Mouse (Mus musculus): ENCODE measurements around the gene Hist1h2bf.
"Not testable (repeated sequence)": the region's sequence is repeated elsewhere in the genome, so short reads cannot be mapped to it uniquely, and the experiment has no call there.

Hist1h2bf gene

DNA sequence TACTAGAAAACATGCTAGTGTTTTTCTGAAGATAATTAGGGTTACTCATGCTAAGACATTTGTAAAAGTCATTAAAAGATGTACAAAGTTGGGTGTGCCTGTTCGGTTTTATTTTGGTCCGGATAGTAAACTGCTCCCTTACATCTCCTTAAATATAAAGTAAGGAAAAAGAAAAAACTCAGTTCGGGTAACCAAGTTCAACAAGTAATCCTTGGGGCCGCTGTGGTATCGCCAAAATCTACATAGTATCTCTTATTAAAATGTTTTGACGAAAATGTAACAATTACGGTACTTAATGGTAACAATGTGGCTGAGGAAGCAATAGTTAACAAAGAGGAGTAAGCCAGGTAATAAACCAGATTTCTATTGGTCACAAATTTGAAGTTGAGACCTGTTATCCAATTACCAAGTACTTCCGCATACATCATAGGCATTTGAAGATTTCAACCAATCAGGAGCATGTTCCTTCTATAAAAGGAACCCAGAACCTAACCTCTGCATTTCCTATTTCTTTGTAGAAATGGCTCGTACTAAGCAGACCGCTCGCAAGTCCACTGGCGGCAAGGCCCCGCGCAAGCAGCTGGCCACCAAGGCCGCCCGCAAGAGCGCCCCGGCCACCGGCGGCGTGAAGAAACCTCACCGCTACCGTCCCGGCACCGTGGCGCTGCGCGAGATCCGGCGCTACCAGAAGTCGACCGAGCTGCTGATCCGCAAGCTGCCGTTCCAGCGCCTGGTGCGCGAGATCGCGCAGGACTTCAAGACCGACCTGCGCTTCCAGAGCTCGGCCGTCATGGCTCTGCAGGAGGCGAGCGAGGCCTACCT, 29.8 kb downstream of the Hist1h2bf start, which contains the start of gene Hist1h3f:
Gene Hist1h3f, plus strand, starts transcription at position 88 of the 822 bp plus-strand sequence.
- DNase-seq (ENCODE audit: low read depth, low spot score) = peak; percentile 94

- DNase-seq (ENCODE audit: low read depth, low spot score) = peak; percentile 94
Measured at GRCm38 (mm10) chr13:23542999-23543607, 30.9 kb downstream of the Hist1h2bf start, which contains the start of gene Hist1h2bh. Hist1h2bh (minus strand) TSS chr13:23543392.

- DNase-seq (ENCODE audit: low read depth, low spot score) = not testable (repeated sequence)
Measured at GRCm38 (mm10) chr13:23542225-23542980, 31.6 kb downstream of the Hist1h2bf start.

- no peak for DNase-seq (ENCODE audit: low read depth, low spot score)
Measured at GRCm38 (mm10) chr13:23541497-23541896, 32.5 kb downstream of the Hist1h2bf start.

DNA sequence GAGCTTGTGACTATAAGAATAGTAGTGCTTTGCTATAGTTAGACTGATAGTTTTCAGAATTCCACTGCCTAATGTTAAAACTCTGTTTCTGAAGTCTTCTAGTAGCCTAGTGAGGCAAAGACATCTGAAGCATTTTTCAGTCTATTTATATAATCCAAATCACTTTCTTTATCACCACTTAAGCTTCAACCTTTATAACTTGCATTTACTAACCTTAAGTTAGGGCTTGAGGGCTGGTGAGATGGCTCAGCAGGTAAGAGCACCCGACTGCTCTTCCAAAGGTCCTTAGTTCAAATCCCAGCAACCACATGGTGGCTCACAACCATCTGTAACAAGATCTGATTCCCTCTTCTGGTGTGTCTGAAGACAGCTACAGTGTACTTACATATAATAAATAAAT, 34.2 kb downstream of the Hist1h2bf start:
- not testable (repeated sequence) for DNase-seq (ENCODE audit: low read depth, low spot score)

GRCm38 (mm10) chr13:23538249-23538648, 35.7 kb downstream of the Hist1h2bf start:
- no peak for DNase-seq (ENCODE audit: low read depth, low spot score)

GRCm38 (mm10) chr13:23537006-23537710, 36.8 kb downstream of the Hist1h2bf start:
- no peak for DNase-seq (ENCODE audit: low read depth, low spot score)

DNA sequence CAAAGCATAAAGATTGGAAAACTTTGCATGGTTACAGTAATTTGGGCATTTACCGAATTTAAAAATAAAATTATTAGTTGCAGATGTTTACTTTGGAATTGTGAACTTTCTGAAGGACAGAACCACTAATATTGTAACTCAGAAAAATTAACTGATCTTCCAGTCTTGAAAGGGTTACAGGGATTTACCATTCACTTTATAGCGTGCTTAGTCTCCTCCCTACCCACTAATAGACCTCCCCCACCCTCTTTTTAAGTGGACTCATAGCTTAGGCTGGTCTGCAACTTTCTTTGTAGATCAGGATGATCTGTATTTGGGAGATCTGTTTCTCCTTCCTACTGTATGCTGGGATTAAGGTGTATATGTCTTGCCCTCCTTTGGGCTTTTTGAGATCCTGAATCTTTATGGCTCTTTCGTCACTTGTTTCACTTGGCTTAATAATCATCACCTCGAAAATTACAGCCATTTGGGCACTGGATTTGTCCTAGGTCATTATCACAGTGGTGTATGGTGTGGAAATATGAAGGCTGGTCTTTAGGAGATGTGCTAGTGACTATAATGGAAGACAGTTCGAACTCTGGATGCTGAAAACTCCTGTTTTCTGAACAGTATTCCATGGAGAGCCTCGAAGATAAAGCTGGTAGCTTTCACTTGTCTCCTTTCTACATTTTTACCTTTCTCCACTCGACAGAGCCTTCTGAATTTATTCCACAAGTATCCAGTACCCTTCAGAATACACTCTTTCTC, 37.7 kb downstream of the Hist1h2bf start:
- DNase-seq (ENCODE audit: low read depth, low spot score) = no peak

- peak; percentile 89 for DNase-seq (ENCODE audit: low read depth, low spot score)
Measured at GRCm38 (mm10) chr13:23535137-23536075, 38.6 kb downstream of the Hist1h2bf start, which contains the start of gene Hist1h3g. Hist1h3g (plus strand) TSS chr13:23535422.

DNA sequence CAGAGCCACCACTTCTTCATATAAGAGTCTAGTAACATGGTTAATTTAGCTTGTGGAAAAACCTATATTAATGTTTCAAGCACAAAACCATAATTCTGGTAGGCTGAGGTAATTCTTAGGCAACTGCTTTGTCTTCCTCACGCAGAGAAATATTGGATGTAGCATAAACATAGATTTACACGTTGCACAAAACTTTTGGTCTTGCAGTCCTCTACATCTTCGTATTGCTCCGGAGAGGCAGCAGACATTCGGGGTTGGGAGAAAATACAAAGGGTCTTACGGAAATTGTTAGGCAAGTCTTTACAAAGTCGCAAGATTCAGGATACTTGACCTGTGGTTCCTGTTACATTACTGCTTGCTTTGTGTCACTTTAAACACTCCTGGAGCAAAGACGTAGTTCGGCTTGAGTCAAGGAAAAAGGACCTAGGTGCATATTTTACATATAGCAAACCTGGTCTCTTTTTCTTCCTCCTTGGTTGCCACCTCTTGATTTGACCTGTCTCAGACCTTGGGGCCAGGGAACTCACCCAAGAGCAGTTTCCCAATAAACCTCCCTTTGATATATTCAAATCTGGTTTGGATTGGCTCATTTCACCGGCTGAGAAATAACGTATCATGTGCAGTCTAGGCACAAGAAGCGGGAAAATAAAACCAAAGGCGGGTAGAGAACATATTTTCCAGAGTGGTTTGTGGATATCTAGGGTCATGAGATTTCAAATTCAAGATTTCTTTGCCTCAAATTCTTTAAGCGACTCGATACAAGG, 39.4 kb downstream of the Hist1h2bf start:
- no peak for DNase-seq (ENCODE audit: low read depth, low spot score)

DNA sequence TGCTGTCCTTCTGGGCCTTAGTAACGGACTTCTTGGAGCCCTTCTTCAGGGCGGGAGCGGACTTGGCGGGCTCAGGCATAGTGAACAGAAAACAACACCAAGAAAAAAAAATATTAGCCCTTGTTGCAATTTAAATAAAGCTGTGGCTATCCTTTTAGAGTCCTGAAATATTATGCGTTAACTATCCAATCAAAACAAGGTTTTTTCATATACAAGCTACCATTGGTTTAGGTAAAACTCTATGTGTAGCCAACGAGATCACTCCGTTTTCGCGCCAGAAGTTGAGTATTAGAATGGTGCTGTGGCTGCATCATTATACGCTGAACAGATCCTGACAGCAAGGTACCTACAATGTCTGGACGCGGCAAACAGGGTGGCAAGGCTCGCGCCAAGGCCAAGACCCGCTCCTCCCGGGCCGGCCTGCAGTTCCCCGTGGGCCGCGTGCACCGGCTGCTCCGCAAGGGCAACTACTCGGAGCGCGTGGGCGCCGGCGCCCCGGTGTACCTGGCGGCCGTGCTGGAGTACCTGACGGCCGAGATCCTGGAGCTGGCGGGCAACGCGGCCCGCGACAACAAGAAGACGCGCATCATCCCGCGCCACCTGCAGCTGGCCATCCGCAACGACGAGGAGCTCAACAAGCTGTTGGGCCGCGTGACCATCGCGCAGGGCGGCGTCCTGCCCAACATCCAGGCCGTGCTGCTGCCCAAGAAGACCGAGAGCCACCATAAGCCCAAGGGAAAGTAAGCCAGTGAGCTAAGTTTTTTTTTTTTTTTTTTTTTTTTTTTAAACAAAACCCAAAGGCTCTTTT, 40.2 kb downstream of the Hist1h2bf start, which contains the start of gene Hist1h2af:
Gene Hist1h2af, plus strand, starts transcription at position 347 of the 808 bp plus-strand sequence.
- peak; percentile 52 for DNase-seq (ENCODE audit: low read depth, low spot score)

DNA sequence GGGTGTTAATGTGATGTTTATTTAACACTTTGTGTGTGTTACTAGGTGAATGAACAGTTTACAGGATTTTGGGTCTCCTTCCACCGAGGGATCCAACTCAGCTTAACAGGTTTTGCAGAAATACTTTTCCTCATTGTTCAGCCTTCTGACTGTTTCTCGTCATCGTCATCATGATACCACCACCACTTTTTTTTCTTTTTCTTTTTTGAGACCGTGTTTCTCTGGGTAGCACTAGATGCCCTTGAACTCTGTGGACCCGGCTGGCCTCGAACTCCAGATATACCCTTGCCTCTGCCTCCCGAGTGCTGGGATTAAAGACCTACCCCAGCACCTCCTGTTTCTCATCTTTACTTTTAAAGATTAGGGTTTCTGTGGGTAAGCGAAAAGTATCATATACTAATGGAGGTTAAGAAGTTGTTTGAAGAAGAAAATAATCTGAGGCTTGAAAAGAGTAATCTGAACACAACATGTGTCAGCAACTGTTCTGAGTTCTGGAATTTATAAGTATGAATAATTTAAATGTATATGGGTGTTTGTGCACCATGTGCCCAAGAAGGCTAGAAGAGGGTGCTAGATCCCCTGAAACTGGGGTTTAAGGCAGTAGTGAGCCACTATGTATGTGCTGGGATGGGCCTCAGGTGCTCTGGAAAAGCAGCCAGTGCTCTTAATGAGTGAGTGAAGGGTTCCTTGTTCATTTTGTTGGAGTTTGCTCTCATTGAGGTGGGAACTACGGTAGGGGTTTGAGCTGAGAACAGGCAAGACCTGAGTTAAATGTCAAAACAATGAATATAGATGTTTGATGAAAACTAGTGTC, 41.5 kb downstream of the Hist1h2bf start:
- no peak for DNase-seq (ENCODE audit: low read depth, low spot score)

GRCm38 (mm10) chr13:23530901-23531875, 42.8 kb downstream of the Hist1h2bf start, which contains the start of gene Hist1h4h:
Hist1h4h (plus strand) TSS chr13:23531050.
- peak; percentile 97 for DNase-seq (ENCODE audit: low read depth, low spot score)

- DNase-seq (ENCODE audit: low read depth, low spot score) = peak; percentile 66
Measured at GRCm38 (mm10) chr13:23530181-23530900, 43.7 kb downstream of the Hist1h2bf start.
